Mouse (Mus musculus) limb, embryonic 12.5 days (tissue): ENCODE data around the gene Btnl2. TPM values are rescaled to one million over a fixed set of nuclear protein-coding genes. Genes with fewer than 3 reads are reported as not detected.

Experiments used
- ATAC-seq: fragments of 200-750 bp; cut with Nextera tagmentation; 2 replicates; pipeline ENCODE4 v1.8.0; 2017; ENCODE audit warnings: low read depth, moderate TSS enrichment; ENCODE audit not compliant: insufficient number of reproducible peaks, insufficient read depth, low FRiP score, low TSS enrichment
- H3K27ac ChIP-seq: fragments of 300-500 bp; sonication (generic); 2 replicates; pipeline ENCODE4 v1.5.1; 2016; ENCODE audit warnings: mild to moderate bottlenecking, moderate library complexity
- H3K27me3 ChIP-seq: fragments of 300-500 bp; sonication (generic); 2 replicates; pipeline ENCODE4 v1.6.1; 2016; ENCODE audit warnings: mild to moderate bottlenecking, moderate library complexity
- H3K36me3 ChIP-seq: fragments of 300-500 bp; sonication (generic); 2 replicates; pipeline ENCODE4 v1.6.1; 2016; ENCODE audit warnings: mild to moderate bottlenecking, moderate library complexity
- H3K4me1 ChIP-seq: fragments of 300-500 bp; sonication (generic); replicated peaks from 2 replicates; pipeline ENCODE4 v1.6.1; 2016
- H3K4me2 ChIP-seq: fragments of 300-500 bp; sonication (generic); 2 replicates; pipeline ENCODE4 v1.6.1; 2016; ENCODE audit warnings: mild to moderate bottlenecking, moderate library complexity
- H3K4me3 ChIP-seq: fragments of 300-500 bp; sonication (generic); replicated peaks from 2 replicates; pipeline ENCODE4 v1.5.1; 2016; ENCODE audit warnings: mild to moderate bottlenecking
- H3K9ac ChIP-seq: fragments of 300-500 bp; sonication (generic); replicated peaks from 2 replicates; pipeline ENCODE4 v1.6.1; 2016; ENCODE audit warnings: mild to moderate bottlenecking, moderate library complexity
- H3K9me3 ChIP-seq: fragments of 300-500 bp; sonication (generic); 2 replicates; pipeline ENCODE4 v1.6.1; 2016; ENCODE audit warnings: mild to moderate bottlenecking, moderate library complexity
- WGBS: fragments of 180-500 bp; shearing (Covaris S2); methylation state at CpG from one replicate; pipeline ENCODE4 v1.1.7; 2016; 5-methylcytosine and 5-hydroxymethylcytosine counted together
- polyA plus RNA-seq: library from polyadenylated mRNA; unstranded; fragments of >200 nt; fragmentation: Nextera tagmentation; extraction: Ambion mirVana; gene quantifications from 2 replicates; pipeline ENCODE4 v1.2.1, GENCODE M21; 2016

Btnl2 gene
- polyA plus RNA-seq, 1 experiment from 2014 or later, result not detected

- H3K4me3 ChIP-seq, result no peak overlapping the region
- no peaks in the 10 kb centered on the region for H3K36me3 ChIP-seq
- H3K27me3 ChIP-seq, result 0 out of 2 replicates have a peak, but pooled peaks cover 4% of the 10 kb centered on the region
- no peaks in the 10 kb centered on the region for H3K4me1 ChIP-seq
- 77% methylated on average over 2 of the region's 2 CpGs for WGBS
- H3K4me2 ChIP-seq, result no peak overlapping the region
- no peaks in the 10 kb centered on the region for H3K9me3 ChIP-seq
- no peak overlapping the region for H3K27ac ChIP-seq
- ATAC-seq, result no peak
- no peak overlapping the region for H3K9ac ChIP-seq
Observed at GRCm38 (mm10) chr17:34378716-34379115, 24.1 kb downstream of the Btnl2 start.

- no peak overlapping the region for H3K9ac ChIP-seq
- 86% methylated on average over 7 of the region's 7 CpGs for WGBS
- ATAC-seq, result no peak
- H3K4me3 ChIP-seq, result no peak overlapping the region
- no peaks in the 10 kb centered on the region for H3K27me3 ChIP-seq
- no peak overlapping the region for H3K4me2 ChIP-seq
- H3K4me1 ChIP-seq, result no peaks in the 10 kb centered on the region
- no peak overlapping the region for H3K27ac ChIP-seq
- no peaks in the 10 kb centered on the region for H3K36me3 ChIP-seq
- no peaks in the 10 kb centered on the region for H3K9me3 ChIP-seq
Observed at GRCm38 (mm10) chr17:34379451-34379850, 24.8 kb downstream of the Btnl2 start.

GRCm38 (mm10) chr17:34381876-34382275 is 27.3 kb downstream of the Btnl2 start:
- H3K4me3 ChIP-seq, result no peak overlapping the region
- no peak for ATAC-seq
- no peaks in the 10 kb centered on the region for H3K9me3 ChIP-seq
- no peaks in the 10 kb centered on the region for H3K4me1 ChIP-seq
- no peak overlapping the region for H3K4me2 ChIP-seq
- H3K9ac ChIP-seq, result no peak overlapping the region
- H3K27me3 ChIP-seq, result no peaks in the 10 kb centered on the region
- WGBS, result 70% methylated on average over 11 of the region's 11 CpGs
- H3K36me3 ChIP-seq, result no peaks in the 10 kb centered on the region
- no peak overlapping the region for H3K27ac ChIP-seq

GRCm38 (mm10) chr17:34383212-34383611 is 28.6 kb downstream of the Btnl2 start:
- Histone ChIP-seq H3K27ac (no peak overlapping the region), H3K36me3 (no peaks in the 10 kb centered on the region), H3K4me2 (no peak overlapping the region), H3K9ac (no peak overlapping the region), H3K4me3 (no peak overlapping the region), H3K4me1 (no peaks in the 10 kb centered on the region), H3K27me3 (no peaks in the 10 kb centered on the region), H3K9me3 (no peaks in the 10 kb centered on the region)
- WGBS, result 76% methylated on average over 7 of the region's 7 CpGs
- ATAC-seq, result no peak

- H3K9me3 ChIP-seq, result no peaks in the 10 kb centered on the region
- H3K4me3 ChIP-seq, result no peak overlapping the region
- no peak for ATAC-seq
- no peaks in the 10 kb centered on the region for H3K36me3 ChIP-seq
- no peaks in the 10 kb centered on the region for H3K4me1 ChIP-seq
- no peaks in the 10 kb centered on the region for H3K27me3 ChIP-seq
- WGBS, result 70% methylated on average over 3 of the region's 3 CpGs
- no peak overlapping the region for H3K4me2 ChIP-seq
- no peak overlapping the region for H3K27ac ChIP-seq
- H3K9ac ChIP-seq, result no peak overlapping the region
Observed at GRCm38 (mm10) chr17:34384699-34385098, 30.1 kb downstream of the Btnl2 start.

GRCm38 (mm10) chr17:34386656-34387055 is 32.0 kb downstream of the Btnl2 start:
- ATAC-seq, result no peak
- H3K9ac ChIP-seq, result no peak overlapping the region
- H3K4me2 ChIP-seq, result no peak overlapping the region
- H3K9me3 ChIP-seq, result no peaks in the 10 kb centered on the region
- no peak overlapping the region for H3K27ac ChIP-seq
- H3K36me3 ChIP-seq, result no peaks in the 10 kb centered on the region
- no peak overlapping the region for H3K4me3 ChIP-seq
- 76% methylated on average over 2 of the region's 2 CpGs for WGBS
- peaks cover 6% of the 10 kb centered on the region for H3K27me3 ChIP-seq
- no peaks in the 10 kb centered on the region for H3K4me1 ChIP-seq

- Histone ChIP-seq H3K27ac (no peak overlapping the region), H3K4me3 (no peak overlapping the region), H3K36me3 (no peaks in the 10 kb centered on the region), H3K9ac (no peak overlapping the region), H3K27me3 (peaks cover 15% of the 10 kb centered on the region), H3K4me1 (peaks cover 3% of the 10 kb centered on the region; the same call in 1 of the 2 replicates), H3K9me3 (no peaks in the 10 kb centered on the region), H3K4me2 (no peak overlapping the region)
- ATAC-seq, result no peak
- 39% methylated on average over 4 of the region's 4 CpGs for WGBS
Observed at GRCm38 (mm10) chr17:34388513-34388912, 33.9 kb downstream of the Btnl2 start.

GRCm38 (mm10) chr17:34391507-34391906 is 36.9 kb downstream of the Btnl2 start:
- Histone ChIP-seq H3K9ac (no peak overlapping the region), H3K36me3 (no peaks in the 10 kb centered on the region), H3K27ac (no peak overlapping the region), H3K4me3 (peak overlapping the region; percentile 41; the same call in 1 of the 2 replicates), H3K4me1 (peaks cover 3% of the 10 kb centered on the region; the same call in 1 of the 2 replicates), H3K9me3 (no peaks in the 10 kb centered on the region), H3K27me3 (peaks cover 15% of the 10 kb centered on the region), H3K4me2 (0 out of 2 replicates have a peak overlapping the region, but pooled peaks have one; percentile 62)
- ATAC-seq, result no peak
- WGBS, result 73% methylated on average over 7 of the region's 7 CpGs

GRCm38 (mm10) chr17:34392321-34392720 is 37.7 kb downstream of the Btnl2 start:
- 5% methylated on average over 24 of the region's 24 CpGs for whole genome bisulfite sequencing
- peak overlapping the region; percentile 41 for H3K4me3 ChIP-seq
- peak; percentile 59; the same call in 1 of the 2 replicates for ATAC-seq
- no peaks in the 10 kb centered on the region for H3K36me3 ChIP-seq
- peaks cover 15% of the 10 kb centered on the region for H3K27me3 ChIP-seq
- H3K27ac ChIP-seq, result no peak overlapping the region
- peaks cover 3% of the 10 kb centered on the region; the same call in 1 of the 2 replicates for H3K4me1 ChIP-seq
- no peak overlapping the region; the same call in 1 of the 2 replicates for H3K9ac ChIP-seq
- H3K9me3 ChIP-seq, result no peaks in the 10 kb centered on the region
- H3K4me2 ChIP-seq, result peak overlapping the region; percentile 62

- H3K36me3 ChIP-seq, result no peaks in the 10 kb centered on the region
- H3K4me2 ChIP-seq, result no peak overlapping the region
- H3K4me1 ChIP-seq, result no peaks in the 10 kb centered on the region
- H3K4me3 ChIP-seq, result no peak overlapping the region
- peaks cover 7% of the 10 kb centered on the region; the same call in 1 of the 2 replicates for H3K27me3 ChIP-seq
- H3K9ac ChIP-seq, result no peak overlapping the region
- ATAC-seq, result no peak
- WGBS, result 72% methylated on average over 5 of the region's 5 CpGs
- H3K27ac ChIP-seq, result no peak overlapping the region
- H3K9me3 ChIP-seq, result no peaks in the 10 kb centered on the region
Observed at GRCm38 (mm10) chr17:34397357-34397756, 42.7 kb downstream of the Btnl2 start.

- peak overlapping the region; percentile 75; the same call in 1 of the 2 replicates for H3K9ac ChIP-seq
- no peak overlapping the region; the same call in 1 of the 2 replicates for H3K27ac ChIP-seq
- no peaks in the 10 kb centered on the region for H3K4me1 ChIP-seq
- H3K36me3 ChIP-seq, result no peaks in the 10 kb centered on the region
- H3K9me3 ChIP-seq, result no peaks in the 10 kb centered on the region
- H3K4me3 ChIP-seq, result peak overlapping the region; percentile 55
- ATAC-seq, result peak; percentile 82
- peaks cover 5% of the 10 kb centered on the region; the same call in 1 of the 2 replicates for H3K27me3 ChIP-seq
- peak overlapping the region; percentile 63 for H3K4me2 ChIP-seq
- 15% methylated on average over 9 of the region's 9 CpGs for WGBS
Observed at GRCm38 (mm10) chr17:34398058-34398710, 43.6 kb downstream of the Btnl2 start.
